Mouse (Mus musculus): ENCODE measurements around the gene Nicn1. TPM values are rescaled to one million over a fixed set of nuclear protein-coding genes. Genes with fewer than 3 reads are reported as not detected.
"Not testable (repeated sequence)": the region's sequence is repeated elsewhere in the genome, so short reads cannot be mapped to it uniquely, and the experiment has no call there.

Nicn1 gene
- polyA plus RNA-seq, 1 experiment from 2014 or later, result 7.7 TPM

DNA sequence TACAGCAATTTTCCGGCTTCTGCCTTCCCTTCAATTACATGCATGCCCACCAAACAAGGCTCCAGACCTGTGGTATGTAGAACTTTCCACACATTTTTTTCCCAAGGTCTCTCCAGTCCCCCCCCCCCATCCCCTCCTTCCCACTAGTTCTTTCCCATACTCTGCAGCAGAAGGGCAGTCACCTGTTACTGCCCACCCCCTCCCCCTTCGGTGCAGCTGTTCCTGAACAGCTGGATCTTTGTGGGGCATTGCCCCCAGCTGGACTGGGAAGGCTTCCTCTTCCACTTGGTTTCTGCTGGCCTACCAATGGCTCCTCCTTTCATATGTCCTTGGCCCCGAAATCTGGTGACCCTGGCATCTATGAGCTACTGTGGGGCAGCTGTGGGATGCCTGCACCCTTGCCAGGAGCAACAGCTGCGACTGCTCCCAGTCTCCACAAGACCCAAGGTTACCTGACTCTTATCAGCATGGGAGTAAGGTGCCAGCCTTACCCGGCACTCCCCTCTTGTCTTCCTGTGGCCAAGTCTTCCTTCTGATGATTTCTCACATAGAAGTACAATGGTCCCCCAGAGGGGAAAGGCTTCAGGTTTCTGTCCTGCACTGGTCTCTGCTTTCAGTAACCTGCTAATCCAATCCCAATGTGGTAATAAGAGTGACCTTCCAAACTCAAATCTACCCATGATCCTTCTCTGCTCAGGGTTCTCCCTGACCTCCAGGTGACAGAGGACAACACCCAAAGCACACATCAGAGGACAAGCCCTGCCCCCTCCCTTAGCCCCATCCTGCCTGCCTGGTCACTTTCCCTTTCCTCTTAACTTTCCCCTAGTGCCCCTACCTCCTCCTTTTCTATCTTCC lies 15.5 kb upstream of the Nicn1 start:
- Histone ChIP-seq H3K27ac (ENCODE audit: low read depth) (peak overlapping the region; percentile 66), H3K4me1 (ENCODE audit: insufficient read depth) (peaks cover 16% of the 10 kb centered on the region; the same call in 1 of the 2 replicates), H3K4me3 (ENCODE audit: low read depth, low read length) (no peak overlapping the region), H3K27me3 (ENCODE audit: insufficient read depth, low read length) (no peaks in the 10 kb centered on the region), H3K9me3 (ENCODE audit: low read length) (no peaks in the 10 kb centered on the region), H3K36me3 (replicated peaks; ENCODE audit: insufficient read depth, low read length) (no peaks in the 10 kb centered on the region), H3K9ac (replicated peaks) (no peak overlapping the region), H3K4me2 (ENCODE audit: low read depth, low read length) (peak overlapping the region; percentile 42)
- TF ChIP-seq EP300 (IDR thresholded peaks at IDR 0.05; ENCODE audit: low read depth) (no peak), CTCF (IDR thresholded peaks at IDR 0.05; ENCODE audit: low read depth) (no peak)
- WGBS (ENCODE audit: insufficient replicate concordance), result 65% methylated on average over 5 of the region's 5 CpGs
- DNase-seq (peak; percentile 53), ATAC-seq (peak; percentile 96)

DNA sequence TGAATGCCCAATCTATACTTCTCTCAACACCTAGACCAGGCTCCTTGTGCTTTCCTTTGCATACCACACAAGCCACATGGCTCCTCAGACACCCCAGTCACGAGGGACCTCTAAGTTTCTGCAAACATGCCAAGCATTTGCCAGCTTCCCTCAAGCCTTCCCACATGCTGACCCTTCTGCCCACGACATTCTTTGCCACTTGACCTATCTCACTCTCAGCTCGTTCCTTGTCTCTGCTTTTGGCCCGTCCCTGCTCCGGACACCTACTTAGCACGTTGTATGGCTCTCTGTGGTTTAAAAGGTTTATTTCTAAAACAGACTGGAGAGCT lies 14.9 kb upstream of the Nicn1 start:
- WGBS (ENCODE audit: insufficient replicate concordance), result 49% methylated on average over 6 of the region's 6 CpGs

DNA sequence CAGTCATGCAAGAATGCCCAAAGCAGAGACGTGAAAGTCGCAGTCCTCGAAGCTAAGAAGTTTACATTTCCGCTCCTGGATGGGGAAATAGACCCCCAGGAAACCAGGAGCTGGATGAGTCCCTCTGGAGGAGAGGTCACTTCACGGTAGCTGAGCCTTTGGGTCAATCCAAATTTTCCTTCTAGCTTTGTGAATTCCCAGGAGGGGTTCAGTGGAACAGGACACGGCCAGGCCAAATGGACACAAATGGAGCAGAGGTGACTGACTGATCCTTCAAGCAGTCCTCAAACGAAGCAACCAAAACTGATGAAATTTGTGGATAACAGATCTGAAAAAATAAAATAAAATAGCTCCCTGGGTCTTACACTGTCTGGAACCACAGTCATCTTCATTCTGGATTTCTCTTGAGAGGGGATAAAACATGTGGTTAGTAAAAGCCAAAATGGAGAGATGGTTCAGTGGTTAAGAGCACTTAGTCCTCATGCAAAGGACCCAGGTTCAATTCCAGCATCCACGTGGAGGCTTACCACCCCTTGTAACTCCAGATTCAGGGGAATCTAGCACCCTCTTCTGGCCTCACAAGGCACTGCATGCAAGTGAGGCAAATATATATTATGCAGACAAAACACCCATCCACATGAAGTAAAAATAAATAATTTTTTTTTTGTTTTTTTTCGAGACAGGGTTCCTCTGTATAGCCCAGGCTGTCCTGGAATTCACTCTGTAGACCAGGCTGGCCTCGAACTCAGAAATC lies 11.4 kb upstream of the Nicn1 start:
- Histone ChIP-seq H3K27ac (ENCODE audit: low read depth) (no peak overlapping the region), H3K27me3 (ENCODE audit: insufficient read depth, low read length) (no peaks in the 10 kb centered on the region), H3K4me2 (ENCODE audit: low read depth, low read length) (no peak overlapping the region), H3K4me3 (ENCODE audit: low read depth, low read length) (no peak overlapping the region), H3K9me3 (ENCODE audit: low read length) (no peaks in the 10 kb centered on the region), H3K4me1 (ENCODE audit: insufficient read depth) (peaks cover 8% of the 10 kb centered on the region), H3K9ac (replicated peaks) (no peak overlapping the region), H3K36me3 (replicated peaks; ENCODE audit: insufficient read depth, low read length) (no peaks in the 10 kb centered on the region)
- 69% methylated on average over 10 of the region's 10 CpGs for WGBS (ENCODE audit: insufficient replicate concordance)
- ATAC-seq (no peak), DNase-seq (peak; percentile 65)
- TF ChIP-seq CTCF (IDR thresholded peaks at IDR 0.05; ENCODE audit: low read depth) (peak; percentile 84), EP300 (IDR thresholded peaks at IDR 0.05; ENCODE audit: low read depth) (no peak)

More for the DNA sequence above, 14.9 kb upstream of the Nicn1 start:
- Histone ChIP-seq H3K4me3 (ENCODE audit: low read depth, low read length) (no peak overlapping the region), H3K36me3 (replicated peaks; ENCODE audit: insufficient read depth, low read length) (no peaks in the 10 kb centered on the region), H3K27me3 (ENCODE audit: insufficient read depth, low read length) (no peaks in the 10 kb centered on the region), H3K4me2 (ENCODE audit: low read depth, low read length) (no peak overlapping the region), H3K9me3 (ENCODE audit: low read length) (no peaks in the 10 kb centered on the region), H3K9ac (replicated peaks) (no peak overlapping the region), H3K4me1 (ENCODE audit: insufficient read depth) (peaks cover 16% of the 10 kb centered on the region; the same call in 1 of the 2 replicates), H3K27ac (ENCODE audit: low read depth) (peak overlapping the region; percentile 64)
- ATAC-seq, result no peak; the same call in 1 of the 2 replicates
- no peak for DNase-seq
- TF ChIP-seq CTCF (IDR thresholded peaks at IDR 0.05; ENCODE audit: low read depth) (no peak), EP300 (IDR thresholded peaks at IDR 0.05; ENCODE audit: low read depth) (no peak)

DNA sequence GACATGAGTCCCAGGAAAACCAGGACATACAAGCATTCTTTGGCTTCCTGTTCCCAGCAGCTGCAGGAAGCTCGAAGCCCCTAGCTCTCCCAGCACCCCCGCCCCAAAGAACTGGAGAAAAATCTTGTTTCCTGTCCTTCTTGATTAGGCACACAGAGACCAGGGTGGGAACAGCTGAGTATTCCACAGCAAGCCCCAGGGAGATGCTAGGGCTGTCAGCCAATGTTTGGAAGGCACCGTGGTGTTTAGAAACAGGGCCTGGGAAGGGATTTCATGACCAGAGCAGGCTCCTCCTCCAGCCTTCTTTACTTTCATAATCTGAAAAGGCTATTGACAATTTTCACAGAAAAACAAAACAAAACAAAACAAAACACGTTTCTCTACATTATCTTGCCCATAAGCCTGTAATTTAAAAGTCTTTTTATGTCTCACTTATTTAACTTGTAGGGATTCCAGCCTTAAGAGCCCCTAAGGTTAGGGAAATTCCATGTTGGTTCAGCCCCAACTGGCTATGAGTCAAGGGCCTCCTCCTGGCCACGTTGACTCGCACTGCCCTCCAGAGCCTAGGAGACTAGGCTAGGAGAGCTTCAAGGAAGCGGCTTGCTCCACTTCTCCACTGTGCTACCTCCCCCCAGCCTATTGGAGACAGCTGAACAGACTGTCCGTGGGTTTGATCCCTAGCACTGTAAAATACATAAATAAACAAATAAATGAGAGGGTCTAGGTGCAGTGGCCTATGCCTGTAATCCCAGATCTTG lies 10.0 kb upstream of the Nicn1 start:
- peak overlapping the region; percentile 41 for H3K9ac ChIP-seq (replicated peaks)
- H3K4me1 ChIP-seq (ENCODE audit: insufficient read depth), result peaks cover 2% of the 10 kb centered on the region; the same call in 1 of the 2 replicates
- no peak for DNase-seq
- H3K36me3 ChIP-seq (replicated peaks; ENCODE audit: insufficient read depth, low read length), result no peaks in the 10 kb centered on the region
- peak; percentile 57; the same call in 1 of the 2 replicates for ATAC-seq
- H3K27ac ChIP-seq (ENCODE audit: low read depth), result peak overlapping the region; percentile 55
- H3K4me3 ChIP-seq (ENCODE audit: low read depth, low read length), result no peak overlapping the region
- H3K27me3 ChIP-seq (ENCODE audit: insufficient read depth, low read length), result no peaks in the 10 kb centered on the region
- no peaks in the 10 kb centered on the region for H3K9me3 ChIP-seq (ENCODE audit: low read length)
- 32% methylated on average over 8 of the region's 8 CpGs for WGBS (ENCODE audit: insufficient replicate concordance)
- TF ChIP-seq EP300 (IDR thresholded peaks at IDR 0.05; ENCODE audit: low read depth) (no peak), CTCF (IDR thresholded peaks at IDR 0.05; ENCODE audit: low read depth) (no peak)
- H3K4me2 ChIP-seq (ENCODE audit: low read depth, low read length), result no peak overlapping the region

DNA sequence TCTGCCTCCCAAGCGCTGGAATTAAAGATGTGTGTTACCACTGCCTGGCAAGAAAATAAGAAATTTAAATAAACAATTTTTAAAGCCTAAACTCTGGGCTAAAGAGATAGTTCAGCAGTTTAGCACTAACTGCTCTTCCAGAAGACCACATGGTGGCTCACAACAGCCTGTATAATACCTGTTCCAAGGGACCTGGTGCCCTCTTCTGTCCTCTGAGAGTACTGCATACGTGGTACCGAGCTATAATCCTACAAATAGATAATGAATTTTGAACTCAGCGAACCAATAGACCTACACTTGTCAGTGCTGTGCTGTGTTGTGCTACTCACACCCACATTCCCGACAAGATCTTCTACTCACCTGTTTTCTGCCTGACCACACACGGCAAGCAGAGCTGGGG lies 5.8 kb upstream of the Nicn1 start:
- Histone ChIP-seq H3K27ac (ENCODE audit: low read depth) (no peak overlapping the region), H3K4me2 (ENCODE audit: low read depth, low read length) (no peak overlapping the region), H3K4me3 (ENCODE audit: low read depth, low read length) (no peak overlapping the region), H3K36me3 (replicated peaks; ENCODE audit: insufficient read depth, low read length) (no peaks in the 10 kb centered on the region), H3K4me1 (ENCODE audit: insufficient read depth) (no peaks in the 10 kb centered on the region; the same call in none of the 2 replicates), H3K9ac (replicated peaks) (no peak overlapping the region), H3K27me3 (ENCODE audit: insufficient read depth, low read length) (no peaks in the 10 kb centered on the region), H3K9me3 (ENCODE audit: low read length) (no peaks in the 10 kb centered on the region)
- no peak for TF ChIP-seq EP300 (IDR thresholded peaks at IDR 0.05; ENCODE audit: low read depth)
- peak; percentile 97 for TF ChIP-seq CTCF (IDR thresholded peaks at IDR 0.05; ENCODE audit: low read depth)
- ATAC-seq (peak; percentile 84), DNase-seq (peak; percentile 82)
- 9% methylated on average over 6 of the region's 6 CpGs for WGBS (ENCODE audit: insufficient replicate concordance)

DNA sequence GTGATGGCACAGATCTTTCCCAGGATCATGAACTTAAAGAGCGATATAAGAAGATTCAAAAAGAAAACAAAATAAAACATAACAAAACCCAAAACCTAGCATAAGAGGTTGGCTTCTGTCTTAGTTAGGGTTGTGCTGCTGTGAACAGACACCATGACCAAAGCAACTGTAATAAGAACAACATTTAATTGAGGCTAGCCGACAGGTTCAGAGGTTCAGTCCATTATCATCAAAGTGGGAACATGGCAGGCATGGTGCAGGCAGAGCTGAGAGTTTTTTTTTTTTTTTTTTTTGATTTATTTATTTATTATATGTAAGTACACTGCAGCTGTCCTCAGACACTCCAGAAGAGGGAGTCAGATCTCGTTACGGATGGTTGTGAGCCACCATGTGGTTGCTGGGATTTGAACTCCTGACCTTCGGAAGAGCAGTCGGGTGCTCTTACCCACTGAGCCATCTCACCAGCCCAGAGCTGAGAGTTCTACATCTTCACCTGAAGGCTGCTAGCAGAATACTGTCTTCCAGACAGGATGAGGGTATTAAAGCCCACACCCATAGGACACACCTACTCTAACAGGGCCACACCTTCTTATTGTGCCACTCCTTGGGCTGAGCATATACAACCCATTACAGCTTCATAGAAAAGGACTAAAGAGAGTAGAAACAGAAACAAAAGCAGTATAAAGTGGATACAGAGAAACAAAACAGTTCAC lies 2.5 kb upstream of the Nicn1 start:
- WGBS (ENCODE audit: insufficient replicate concordance), result 91% methylated on average over 4 of the region's 6 CpGs
- H3K9ac ChIP-seq (replicated peaks); H3K9me3 ChIP-seq (ENCODE audit: low read length); H3K36me3 ChIP-seq (replicated peaks; ENCODE audit: insufficient read depth, low read length); H3K27me3 ChIP-seq (ENCODE audit: insufficient read depth, low read length); H3K27ac ChIP-seq (ENCODE audit: low read depth); H3K4me3 ChIP-seq (ENCODE audit: low read depth, low read length); H3K4me2 ChIP-seq (ENCODE audit: low read depth, low read length); H3K4me1 ChIP-seq (ENCODE audit: insufficient read depth); ATAC-seq; DNase-seq: not testable (repeated sequence)
